Mouse (Mus musculus) megakaryocyte, adult 5-6 weeks (primary cell): ENCODE results near the gene Pfdn4. TPM values are rescaled to one million over a fixed set of nuclear protein-coding genes. Genes with fewer than 3 reads are reported as not detected.
A peak's percentile ranks its signal among the peaks of the same experiment; 100 is the strongest.

Source experiments
- ATAC-seq: 2 replicates; pipeline ENCODE4 v1.8.0; 2016; ENCODE audit warnings: mild to moderate bottlenecking, inconsistent platforms; ENCODE audit not compliant: poor library complexity, severe bottlenecking
- total RNA-seq, 2 experiments: library from RNA; stranded (forward) in 1 of 2; stranded (reverse) in 1 of 2; fragments of 153-499, 151-499 nt in 1 of 2; fragments of 221-1000, 200-1000 nt in 1 of 2; gene quantifications; 2 replicates each; pipeline versions ENCODE4 v1.2.3 to v1.2.4; 2015 to 2017

Gene Pfdn4
- total RNA-seq, 2 experiments from 2014 or later: 44.2 to 67.5 TPM

GRCm38 (mm10) chr2:170494784-170495710 lies 1.2 kb upstream of the Pfdn4 start:
- ATAC-seq: no peak

DNA sequence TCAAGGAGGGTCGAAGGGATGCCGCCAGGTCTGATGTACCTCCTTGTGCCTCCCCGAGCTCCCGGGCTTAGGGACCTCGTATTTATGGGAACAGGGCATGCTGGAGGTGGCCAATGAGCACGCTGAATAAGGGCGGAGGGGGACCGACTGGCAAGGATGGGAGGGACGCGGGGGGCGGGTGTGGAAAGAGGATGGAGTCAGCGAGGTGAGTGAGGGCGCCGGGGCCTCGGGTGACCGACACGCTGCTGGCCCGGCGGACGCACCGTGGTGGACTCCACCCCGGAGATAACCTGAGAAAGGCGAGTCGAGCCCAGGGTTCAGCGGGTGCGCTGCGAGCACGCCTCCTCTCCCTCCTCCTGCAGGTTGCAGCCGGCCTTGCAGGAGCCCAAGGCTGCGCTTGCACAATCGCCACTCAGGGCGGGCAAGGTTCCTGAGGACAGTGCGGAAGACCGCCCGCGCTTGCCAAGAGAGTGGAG lies 901 bp downstream of the Pfdn4 start, which contains the start of gene Cyp24a1:
Gene Cyp24a1, minus strand, starts transcription at position 55 of the 476 bp plus-strand sequence.
- ATAC-seq: peak; percentile 90

- no peak for ATAC-seq
Observed at GRCm38 (mm10) chr2:170498011-170498410, 1.8 kb downstream of the Pfdn4 start.

DNA sequence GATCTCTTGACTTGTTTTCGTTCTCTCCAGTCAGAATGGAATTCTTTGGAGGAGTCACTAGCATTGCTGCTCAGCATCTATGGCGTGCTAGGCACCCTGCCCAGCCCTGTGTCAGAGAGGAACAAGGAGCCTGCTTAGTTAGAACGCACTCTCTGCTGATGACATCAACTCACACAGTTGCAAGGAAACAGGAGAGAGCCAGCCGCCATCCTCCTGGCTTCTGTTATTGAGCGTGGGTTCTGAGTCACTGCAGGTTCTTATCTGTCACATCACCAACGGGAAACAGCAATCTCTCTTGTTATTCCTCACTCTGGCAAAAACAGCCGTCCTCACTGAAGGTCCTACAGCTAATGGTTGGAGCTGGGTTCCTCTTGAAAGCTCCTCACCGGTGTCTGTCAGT lies 7.1 kb downstream of the Pfdn4 start:
- ATAC-seq: peak; percentile 33; the same call in 1 of the 2 replicates

DNA sequence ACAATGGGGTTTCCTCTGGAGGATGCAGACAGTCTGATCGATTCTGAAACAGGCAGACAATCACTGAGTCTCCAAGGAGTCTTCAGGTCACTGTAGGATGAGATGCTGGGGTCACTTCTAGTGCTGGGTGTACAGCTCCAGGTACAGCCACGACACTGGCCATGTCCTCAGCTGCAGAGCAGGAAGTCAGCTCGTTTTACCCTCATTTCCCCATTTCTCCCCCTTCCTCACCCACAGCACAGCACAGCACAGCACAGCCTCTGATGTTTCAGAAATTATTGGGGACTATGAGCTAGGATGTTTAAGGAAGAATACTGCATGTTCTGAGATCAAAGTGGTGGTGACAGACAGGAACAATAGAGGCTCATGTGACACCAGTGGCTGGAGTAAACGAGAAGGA lies 7.8 kb downstream of the Pfdn4 start:
- peak; percentile 59 for ATAC-seq

- peak; percentile 45 for ATAC-seq
Observed at GRCm38 (mm10) chr2:170507734-170508133, 11.5 kb downstream of the Pfdn4 start.

DNA sequence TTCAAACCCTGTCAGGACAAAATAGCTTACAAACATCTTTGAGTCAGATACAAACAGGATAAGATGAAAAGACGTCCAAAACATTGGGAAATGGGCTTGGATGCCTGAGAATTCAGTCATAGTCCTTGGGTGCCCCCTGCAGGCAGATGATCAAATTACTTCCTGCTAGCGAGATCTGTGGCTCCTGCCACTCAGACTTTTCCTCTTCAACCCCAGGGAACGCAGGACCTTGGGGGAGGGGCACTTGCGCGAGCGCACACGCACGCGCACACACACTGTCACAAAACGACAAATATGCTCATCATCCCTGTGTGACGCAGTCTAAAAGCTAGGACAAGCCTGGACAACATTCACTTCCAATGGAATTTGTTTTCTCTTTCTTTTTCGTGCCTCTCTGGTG lies 12.6 kb downstream of the Pfdn4 start:
- ATAC-seq: peak; percentile 60

GRCm38 (mm10) chr2:170511073-170511891 lies 15.1 kb downstream of the Pfdn4 start:
- peak; percentile 92 for ATAC-seq

DNA sequence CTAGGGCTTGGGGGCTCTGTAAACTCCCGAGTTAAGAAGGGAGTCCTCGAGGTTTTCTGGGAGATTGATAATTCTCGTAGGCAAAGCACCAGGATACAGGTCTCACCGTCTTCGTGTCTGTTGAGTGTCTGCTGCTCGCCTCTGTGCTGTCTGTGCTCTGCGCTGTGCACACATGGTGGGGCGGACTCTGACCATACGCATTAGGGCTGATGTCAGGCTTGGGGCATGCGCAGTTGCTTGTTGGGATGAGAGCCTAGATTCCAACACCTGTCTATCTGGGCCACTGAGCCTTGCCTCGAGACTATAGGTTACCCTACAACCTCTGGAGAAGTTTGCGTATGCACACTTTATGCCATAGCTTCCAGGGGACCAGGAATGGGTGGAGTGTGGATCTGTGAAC lies 17.5 kb downstream of the Pfdn4 start:
- ATAC-seq: no peak

DNA sequence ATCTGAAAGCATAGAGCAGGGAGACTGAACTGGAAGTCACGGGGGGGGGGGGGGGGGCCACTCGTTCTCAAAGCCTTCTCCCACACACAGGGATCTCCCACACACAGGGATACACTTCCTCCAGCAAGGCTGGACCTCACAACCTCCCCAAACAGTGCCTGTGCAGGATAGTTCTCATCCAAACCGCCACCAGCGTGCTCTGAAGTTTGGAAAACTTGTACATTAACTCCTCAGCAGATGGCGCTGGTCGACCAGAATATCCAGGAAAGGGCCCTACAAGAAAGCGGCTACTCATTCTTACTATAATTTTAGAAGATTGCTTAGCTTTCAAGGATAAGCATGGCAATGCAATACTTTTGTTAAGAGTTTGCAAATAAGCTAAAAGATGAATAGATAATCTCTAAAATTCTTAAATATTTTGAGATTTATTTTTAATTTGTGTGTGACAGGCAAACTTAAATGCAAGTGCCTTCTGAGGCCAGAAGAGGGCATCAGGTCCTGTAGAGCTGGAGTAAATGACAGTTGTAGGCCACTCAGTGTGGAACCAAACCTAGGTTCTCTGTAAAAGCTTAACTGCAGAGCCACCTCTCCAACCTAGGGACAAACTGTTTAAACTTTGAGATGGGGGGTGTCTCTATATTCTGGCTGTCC lies 24.2 kb downstream of the Pfdn4 start:
- peak; percentile 81 for ATAC-seq

DNA sequence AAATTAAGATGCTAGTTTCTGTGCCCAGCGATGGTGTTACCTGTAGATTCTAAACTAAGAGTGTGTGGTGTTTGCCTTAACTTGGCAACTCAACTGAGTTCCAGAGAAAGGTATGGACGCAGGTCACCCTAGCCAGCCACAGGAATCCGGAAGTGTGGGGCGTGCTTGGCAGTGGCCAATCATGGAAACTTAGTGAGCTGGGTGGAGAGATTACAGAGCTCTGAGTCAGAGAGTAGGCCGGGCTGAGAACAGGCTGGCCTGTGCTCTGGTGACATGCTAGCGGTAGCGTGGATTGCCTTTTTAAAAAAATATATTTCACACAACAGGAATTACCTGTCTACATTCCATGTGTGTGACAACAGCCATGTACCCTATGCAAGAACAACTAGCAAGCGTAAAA lies 30.3 kb downstream of the Pfdn4 start:
- no peak for ATAC-seq

- no peak for ATAC-seq
Observed at GRCm38 (mm10) chr2:170528061-170528460, 31.8 kb downstream of the Pfdn4 start.

DNA sequence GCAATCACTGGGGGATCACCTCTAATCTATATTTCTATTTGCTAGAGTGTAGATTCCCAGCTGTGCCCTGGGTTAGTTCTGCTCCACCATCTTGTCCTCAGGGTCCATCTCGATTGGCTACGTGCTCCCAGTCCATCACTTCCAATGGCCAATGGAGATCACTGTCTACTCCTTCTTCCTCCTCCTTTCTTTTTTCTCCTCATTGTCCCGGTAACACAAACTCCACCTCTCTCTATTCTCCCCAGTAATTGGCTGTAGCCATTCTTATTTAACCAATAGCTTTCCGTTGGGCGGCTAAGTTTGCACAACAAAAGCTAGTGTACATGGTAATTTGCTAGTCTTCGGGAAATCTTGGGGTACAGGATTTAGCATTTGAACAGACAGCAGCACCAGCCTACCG lies 33.5 kb downstream of the Pfdn4 start:
- ATAC-seq: no peak

DNA sequence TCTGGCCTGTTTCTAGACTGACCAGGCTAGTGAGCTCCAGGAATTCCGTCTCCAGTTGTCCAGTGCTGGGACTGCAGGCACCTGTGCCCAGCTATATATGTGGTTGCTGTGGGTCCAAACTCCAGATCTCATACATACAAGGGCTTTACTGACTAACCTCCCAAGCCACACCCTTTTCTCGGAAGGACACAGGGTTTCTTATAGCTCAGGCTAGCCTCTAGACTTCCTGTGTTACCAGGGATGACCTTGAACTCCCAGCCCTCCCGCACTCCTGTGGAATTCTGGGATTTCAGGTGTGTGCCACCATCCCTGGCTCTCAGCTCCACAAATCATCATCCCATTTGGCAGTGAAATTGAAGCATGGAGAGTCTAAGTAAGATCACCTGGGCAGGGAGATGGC lies 34.0 kb downstream of the Pfdn4 start:
- ATAC-seq: no peak

- ATAC-seq: no peak
Observed at GRCm38 (mm10) chr2:170534116-170534802, 38.0 kb downstream of the Pfdn4 start.

- no peak for ATAC-seq
Observed at GRCm38 (mm10) chr2:170534803-170535174, 38.6 kb downstream of the Pfdn4 start.

DNA sequence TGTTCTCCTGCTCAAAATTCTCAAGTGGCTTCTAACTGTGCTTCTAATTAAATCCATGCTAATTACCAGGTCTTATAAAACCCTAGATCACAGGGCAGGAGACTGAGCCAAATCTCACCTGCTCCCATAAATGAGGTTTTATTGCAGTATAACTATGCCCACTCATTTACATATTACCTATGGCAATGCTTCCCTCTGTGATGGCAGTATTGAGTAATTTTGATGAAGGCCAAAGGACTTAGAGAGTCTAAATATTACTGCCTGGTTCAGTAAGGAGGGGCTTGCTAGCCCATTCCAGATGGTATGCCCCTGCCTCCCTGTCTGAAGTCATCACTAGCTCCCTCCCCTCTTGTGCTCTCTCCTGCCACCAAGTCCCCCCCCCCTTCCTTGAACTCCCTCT lies 39.6 kb downstream of the Pfdn4 start:
- ATAC-seq: no peak

DNA sequence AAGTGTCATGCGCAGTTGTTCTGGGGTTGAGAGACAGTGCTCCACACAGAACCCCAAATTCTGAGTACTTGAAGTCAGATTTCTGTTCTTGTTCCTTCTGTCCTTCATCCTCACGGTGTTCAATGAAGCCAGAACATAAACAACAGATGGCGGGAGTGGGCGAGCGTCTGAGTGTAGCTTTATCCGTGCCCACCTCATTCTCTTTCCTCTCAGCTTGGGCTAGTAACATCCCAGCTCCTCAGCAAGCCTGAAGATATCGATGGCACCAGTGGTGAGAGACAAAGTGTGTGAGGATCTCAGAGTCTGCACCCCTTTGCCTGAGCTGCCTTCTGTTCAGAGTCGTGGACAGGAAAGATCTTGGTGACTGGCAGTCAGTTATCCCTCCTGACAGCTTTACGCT lies 43.0 kb downstream of the Pfdn4 start:
- ATAC-seq: no peak

DNA sequence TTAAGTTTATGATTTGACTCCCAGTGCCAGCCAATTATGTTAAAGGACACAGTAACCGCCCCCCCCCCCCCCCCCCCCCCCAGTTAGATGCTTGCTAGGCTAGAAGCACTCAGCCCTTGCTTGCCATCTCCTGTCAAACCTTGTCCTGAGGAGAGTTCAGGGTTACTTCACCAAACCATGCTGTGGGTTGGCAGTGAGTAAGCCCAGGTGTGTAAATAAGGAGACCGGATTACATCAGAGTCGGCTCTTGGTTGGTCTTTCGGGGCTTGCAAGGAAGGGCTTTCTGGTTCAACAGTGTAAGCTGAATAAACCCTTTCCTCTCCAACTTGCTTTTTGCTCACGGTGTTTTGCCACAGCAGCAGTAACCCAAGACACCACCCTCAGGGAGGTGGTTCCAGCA lies 47.4 kb downstream of the Pfdn4 start:
- no peak for ATAC-seq

DNA sequence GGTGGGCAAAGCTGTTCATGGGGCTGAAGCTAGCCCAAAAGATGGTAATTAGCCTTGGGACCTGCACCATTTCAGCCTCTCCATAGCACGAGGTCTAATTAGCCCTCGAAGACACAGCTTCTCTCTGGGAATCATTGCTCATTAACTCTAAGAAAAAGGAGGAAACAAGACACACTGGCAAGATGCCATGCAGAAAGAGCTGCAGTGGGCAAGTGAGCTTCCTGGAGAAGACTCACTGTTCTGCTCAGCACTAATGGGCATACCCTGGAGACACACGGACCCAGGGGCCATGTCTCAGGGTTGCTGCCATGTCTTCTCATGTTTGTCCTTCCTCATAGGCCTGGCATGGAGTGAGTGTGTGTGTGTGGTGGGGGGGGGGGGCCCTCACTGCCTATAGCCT lies 47.9 kb downstream of the Pfdn4 start:
- ATAC-seq: no peak

- no peak for ATAC-seq
Observed at GRCm38 (mm10) chr2:170544950-170545349, 48.7 kb downstream of the Pfdn4 start.
